Mouse (Mus musculus) forebrain, postnatal 0 days (tissue): ENCODE data around the gene Adarb1. TPM values are rescaled to one million over a fixed set of nuclear protein-coding genes. Genes with fewer than 3 reads are reported as not detected.

ENCODE experiments used
- ATAC-seq: fragments of 200-750 bp; cut with Nextera tagmentation; 2 replicates; pipeline ENCODE4 v1.8.0; 2017; ENCODE audit warnings: mild to moderate bottlenecking, moderate library complexity
- DNase-seq: peaks from one replicate; pipeline ENCODE4 v3.0.0-alpha.2; 2015
- H3K27ac ChIP-seq: fragments of 300-500 bp; sonication (generic); 2 replicates; pipeline ENCODE4 v1.5.1; 2014; ENCODE audit warnings: low read depth, mild to moderate bottlenecking, antibody characterized with exemption, low read length, moderate library complexity, mixed read lengths
- H3K27me3 ChIP-seq: fragments of 300-500 bp; sonication (generic); 2 replicates; pipeline ENCODE4 v1.6.1; 2014; ENCODE audit warnings: mild to moderate bottlenecking, low read length, mixed read lengths; ENCODE audit not compliant: insufficient read depth
- H3K36me3 ChIP-seq: fragments of 300-500 bp; sonication (generic); 2 replicates; pipeline ENCODE4 v1.6.1; 2014; ENCODE audit warnings: mild to moderate bottlenecking, moderate library complexity; ENCODE audit not compliant: insufficient read depth
- H3K4me1 ChIP-seq: fragments of 300-500 bp; sonication (generic); 2 replicates; pipeline ENCODE4 v1.6.1; 2014; ENCODE audit warnings: antibody characterized with exemption; ENCODE audit not compliant: insufficient read depth
- H3K4me2 ChIP-seq: fragments of 300-500 bp; sonication (generic); 2 replicates; pipeline ENCODE4 v1.6.1; 2014; ENCODE audit warnings: low read depth, mild to moderate bottlenecking, moderate library complexity
- H3K4me3 ChIP-seq: fragments of 300-500 bp; sonication (generic); 2 replicates; pipeline ENCODE4 v1.5.1; 2014; ENCODE audit warnings: low read depth, low read length, mixed read lengths
- H3K9ac ChIP-seq: fragments of 300-500 bp; sonication (generic); 2 replicates; pipeline ENCODE4 v1.6.1; 2014; ENCODE audit warnings: mild to moderate bottlenecking
- H3K9me3 ChIP-seq: fragments of 300-500 bp; sonication (generic); 2 replicates; pipeline ENCODE4 v1.6.1; 2016; ENCODE audit warnings: low read length
- CTCF ChIP-seq: sonication (generic); IDR thresholded peaks from 2 replicates; pipeline ENCODE4 v1.5.1; 2016; ENCODE audit warnings: antibody characterized with exemption, control low read depth, low read depth
- WGBS: fragments of 180-500 bp; shearing (Covaris S2); extraction: QIAGEN DNeasy Blood & Tissue Kit; methylation state at CpG from one replicate; pipeline ENCODE4 v1.1.7; 2014; 5-methylcytosine and 5-hydroxymethylcytosine counted together
- polyA plus RNA-seq: library from polyadenylated mRNA; unstranded; fragments of >200 nt; fragmentation: Nextera tagmentation; extraction: Ambion mirVana; gene quantifications from 2 replicates; pipeline ENCODE4 v1.2.1, GENCODE M21; 2015
- total RNA-seq: library from RNA; depleted of rRNA; stranded (reverse); fragments of >200 nt; gene quantifications from 2 replicates; pipeline ENCODE4 v1.2.3, GENCODE M21; 2014

The Adarb1 gene
- total and polyA plus RNA-seq, 2 experiments from 2014 or later, result 12.5 to 40.2 TPM

DNA sequence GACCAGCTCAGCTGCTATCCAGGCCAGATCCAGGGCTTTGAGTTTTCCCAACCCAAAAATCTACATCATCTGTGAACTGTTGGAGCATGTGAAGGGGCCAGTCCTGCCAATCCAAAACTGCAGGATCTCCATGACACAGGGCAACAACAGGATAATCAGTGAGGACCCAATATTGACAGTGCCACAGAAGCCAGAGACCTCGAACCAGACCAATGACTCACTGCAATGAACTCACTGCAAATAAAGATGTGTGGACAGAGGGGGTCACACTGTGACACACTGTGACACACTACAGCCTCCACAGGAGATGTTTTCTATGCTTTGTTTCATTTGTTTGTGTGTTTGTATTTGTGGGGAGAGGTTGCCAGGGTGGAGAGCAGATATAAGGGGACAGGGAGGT, 15.6 kb downstream of the Adarb1 start:
- no peaks in the 10 kb centered on the region for H3K27me3 ChIP-seq
- no peak overlapping the region for H3K4me2 ChIP-seq
- no peak for ATAC-seq
- H3K4me1 ChIP-seq, result no peaks in the 10 kb centered on the region
- TF ChIP-seq CTCF, result no peak
- H3K27ac ChIP-seq, result no peak overlapping the region
- H3K36me3 ChIP-seq, result no peaks in the 10 kb centered on the region
- no peak overlapping the region for H3K4me3 ChIP-seq
- H3K9ac ChIP-seq, result no peak overlapping the region
- WGBS, result 72% methylated on average over 1 of the region's 1 CpGs
- DNase-seq, result no peak
- no peaks in the 10 kb centered on the region for H3K9me3 ChIP-seq

DNA sequence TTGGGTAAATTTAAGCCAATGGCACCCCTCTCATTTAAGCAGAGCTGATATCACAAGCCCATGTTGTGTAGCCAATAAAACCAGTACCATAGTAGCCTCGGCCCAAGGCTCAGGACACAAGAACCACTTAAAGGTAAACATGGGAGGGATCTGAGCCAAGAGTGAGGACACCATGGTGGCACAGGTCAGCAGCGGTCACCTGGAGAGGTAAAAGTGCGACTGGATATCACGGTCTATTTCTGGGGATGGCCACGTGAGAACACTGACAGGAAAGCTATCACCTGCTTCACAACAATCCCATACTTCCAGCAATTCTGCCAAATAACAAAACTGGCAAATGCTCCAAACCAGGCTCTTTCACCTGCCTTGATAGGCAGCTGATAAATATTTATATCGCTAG, 17.0 kb downstream of the Adarb1 start:
- ATAC-seq, result no peak
- Histone ChIP-seq H3K36me3 (no peaks in the 10 kb centered on the region), H3K4me2 (no peak overlapping the region), H3K4me1 (no peaks in the 10 kb centered on the region), H3K9me3 (no peaks in the 10 kb centered on the region), H3K9ac (no peak overlapping the region), H3K4me3 (no peak overlapping the region), H3K27ac (no peak overlapping the region), H3K27me3 (no peaks in the 10 kb centered on the region)
- no peak for DNase-seq
- no peak for TF ChIP-seq CTCF
- 94% methylated on average over 6 of the region's 6 CpGs for WGBS

DNA sequence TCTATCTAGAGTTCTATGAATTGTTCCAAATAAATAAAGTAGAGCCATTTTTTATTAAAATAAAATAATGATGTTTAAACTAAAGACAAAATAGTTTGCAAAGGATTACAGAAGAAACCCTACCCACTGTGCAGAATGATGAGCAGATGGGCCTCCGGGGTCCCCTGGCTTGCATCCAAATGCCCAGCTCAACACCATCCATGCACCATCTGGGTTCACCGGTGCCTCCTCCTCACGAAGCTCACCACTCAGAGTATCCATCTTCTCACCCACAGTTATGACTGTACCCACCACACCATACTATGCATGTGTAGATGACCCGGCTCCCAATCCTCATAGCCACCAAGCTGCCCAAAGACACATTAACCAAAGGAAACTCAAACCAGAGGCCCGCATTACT, 18.1 kb downstream of the Adarb1 start:
- ATAC-seq (no peak), DNase-seq (no peak)
- no peaks in the 10 kb centered on the region for H3K4me1 ChIP-seq
- no peak for TF ChIP-seq CTCF
- no peaks in the 10 kb centered on the region for H3K27me3 ChIP-seq
- no peaks in the 10 kb centered on the region for H3K36me3 ChIP-seq
- no peak overlapping the region for H3K4me2 ChIP-seq
- H3K9ac ChIP-seq, result no peak overlapping the region
- WGBS, result 72% methylated on average over 5 of the region's 5 CpGs
- no peaks in the 10 kb centered on the region for H3K9me3 ChIP-seq
- H3K4me3 ChIP-seq, result no peak overlapping the region
- no peak overlapping the region for H3K27ac ChIP-seq

DNA sequence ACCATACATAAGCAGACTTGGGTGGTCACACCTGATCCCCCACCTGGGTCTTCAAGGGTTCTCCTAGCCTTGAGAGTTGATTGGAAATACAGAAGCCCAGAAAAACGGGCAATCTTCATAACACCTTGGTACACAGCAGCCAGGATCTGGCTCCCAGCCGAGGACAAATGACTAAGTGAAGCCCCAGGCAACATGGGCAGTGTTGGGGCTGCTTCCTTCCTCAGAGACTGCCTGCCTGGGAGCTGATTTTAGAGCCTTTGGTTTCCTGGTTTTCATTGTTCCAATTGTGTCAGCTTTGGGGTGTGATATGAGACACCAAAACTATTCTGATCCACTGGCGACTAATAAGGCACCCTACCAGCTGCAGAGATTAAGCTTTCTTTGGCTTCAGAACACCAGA, 20.0 kb downstream of the Adarb1 start:
- Histone ChIP-seq H3K4me3 (no peak overlapping the region), H3K27me3 (no peaks in the 10 kb centered on the region), H3K9ac (no peak overlapping the region), H3K9me3 (no peaks in the 10 kb centered on the region), H3K27ac (no peak overlapping the region), H3K4me1 (no peaks in the 10 kb centered on the region), H3K4me2 (no peak overlapping the region), H3K36me3 (no peaks in the 10 kb centered on the region)
- WGBS, result 55% methylated on average over 3 of the region's 3 CpGs
- no peak for TF ChIP-seq CTCF
- DNase-seq, result no peak
- no peak for ATAC-seq

DNA sequence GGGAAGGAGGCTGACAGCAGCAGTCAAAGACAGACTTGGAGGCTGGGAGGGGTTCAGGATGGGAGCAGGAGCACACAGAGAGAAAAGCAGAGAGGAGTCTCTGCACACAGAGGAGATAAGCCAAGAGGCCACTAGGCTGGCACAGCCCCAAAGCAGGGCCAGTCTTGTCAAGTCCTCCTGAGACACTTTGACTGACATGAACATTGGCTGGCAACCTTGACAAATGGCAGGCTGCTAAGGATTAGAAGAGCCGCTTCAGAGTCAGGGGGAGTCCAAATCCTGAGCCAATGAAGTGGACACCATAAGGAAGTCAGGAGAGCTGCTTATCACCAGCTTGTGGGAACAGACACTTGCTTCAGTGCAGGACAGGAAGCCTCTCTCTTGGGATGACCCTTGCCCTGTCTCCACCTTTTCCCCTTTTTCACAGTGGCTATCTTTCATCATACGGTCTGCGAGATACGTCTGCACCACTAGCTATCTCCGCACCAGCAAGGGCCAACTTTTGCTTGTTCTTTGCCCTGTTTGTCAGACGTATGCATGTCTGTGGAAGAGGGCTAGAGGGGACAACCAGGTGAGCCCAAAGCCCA, 20.9 kb downstream of the Adarb1 start:
- Histone ChIP-seq H3K27ac (no peak overlapping the region), H3K9me3 (no peaks in the 10 kb centered on the region), H3K4me1 (no peaks in the 10 kb centered on the region), H3K36me3 (no peaks in the 10 kb centered on the region), H3K4me3 (no peak overlapping the region), H3K9ac (no peak overlapping the region), H3K4me2 (no peak overlapping the region), H3K27me3 (no peaks in the 10 kb centered on the region)
- DNase-seq, result no peak
- no peak for TF ChIP-seq CTCF
- WGBS, result 88% methylated on average over 6 of the region's 6 CpGs
- no peak for ATAC-seq

DNA sequence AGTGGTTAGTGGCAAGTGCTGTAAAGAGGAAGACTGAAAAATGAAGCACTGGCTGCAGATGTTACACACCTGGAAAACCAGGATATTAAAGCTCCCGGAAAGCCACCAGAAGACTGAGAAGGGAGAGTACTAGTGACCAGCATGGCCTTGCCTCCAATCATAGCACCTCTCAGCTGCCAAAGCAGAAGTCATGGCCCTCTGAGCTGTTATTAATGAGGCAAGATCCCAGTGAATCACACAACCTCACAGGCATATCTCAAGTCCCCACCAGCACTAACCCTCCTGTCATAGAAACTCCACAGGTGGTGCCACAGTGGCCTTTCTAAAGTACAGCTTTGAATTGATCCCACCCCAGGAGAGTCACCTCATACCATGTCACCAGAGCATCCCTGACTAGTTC, 22.1 kb downstream of the Adarb1 start:
- H3K4me1 ChIP-seq, result no peaks in the 10 kb centered on the region
- TF ChIP-seq CTCF, result no peak
- 94% methylated on average over 1 of the region's 1 CpGs for WGBS

DNA sequence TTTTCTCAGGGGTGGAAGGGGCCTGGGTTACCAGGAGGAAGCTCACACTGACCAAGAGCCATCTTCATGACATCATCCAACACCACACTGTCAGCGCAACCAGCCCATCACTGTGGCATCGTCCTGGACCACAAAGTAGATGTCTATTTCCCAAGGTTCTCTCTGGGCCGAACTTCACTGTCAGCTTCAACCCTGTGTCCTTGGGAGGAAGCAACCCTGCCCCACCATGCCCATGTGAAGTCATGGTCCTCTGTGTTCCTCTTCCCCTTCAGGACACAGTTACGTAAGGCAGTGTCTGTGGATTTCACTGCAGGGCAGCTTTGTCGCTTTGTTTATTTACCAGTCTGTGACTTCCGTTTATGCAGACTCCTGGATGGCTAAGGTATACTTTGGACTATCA, 27.0 kb downstream of the Adarb1 start:
- no peaks in the 10 kb centered on the region for H3K9me3 ChIP-seq
- no peak overlapping the region for H3K27ac ChIP-seq
- no peak for ATAC-seq
- H3K4me2 ChIP-seq, result no peak overlapping the region
- no peak for TF ChIP-seq CTCF
- H3K36me3 ChIP-seq, result no peaks in the 10 kb centered on the region
- H3K9ac ChIP-seq, result no peak overlapping the region
- H3K4me3 ChIP-seq, result no peak overlapping the region
- H3K4me1 ChIP-seq, result no peaks in the 10 kb centered on the region
- DNase-seq, result no peak
- WGBS, result 93% methylated on average over 6 of the region's 6 CpGs
- H3K27me3 ChIP-seq, result no peaks in the 10 kb centered on the region

More for the DNA sequence above, 22.1 kb downstream of the Adarb1 start:
- no peak overlapping the region for H3K9ac ChIP-seq
- no peak overlapping the region for H3K27ac ChIP-seq
- no peaks in the 10 kb centered on the region for H3K9me3 ChIP-seq
- H3K4me3 ChIP-seq, result no peak overlapping the region
- no peaks in the 10 kb centered on the region for H3K27me3 ChIP-seq
- no peaks in the 10 kb centered on the region for H3K36me3 ChIP-seq
- no peak for ATAC-seq
- DNase-seq, result no peak
- no peak overlapping the region for H3K4me2 ChIP-seq
